In the genomic region with DNA sequence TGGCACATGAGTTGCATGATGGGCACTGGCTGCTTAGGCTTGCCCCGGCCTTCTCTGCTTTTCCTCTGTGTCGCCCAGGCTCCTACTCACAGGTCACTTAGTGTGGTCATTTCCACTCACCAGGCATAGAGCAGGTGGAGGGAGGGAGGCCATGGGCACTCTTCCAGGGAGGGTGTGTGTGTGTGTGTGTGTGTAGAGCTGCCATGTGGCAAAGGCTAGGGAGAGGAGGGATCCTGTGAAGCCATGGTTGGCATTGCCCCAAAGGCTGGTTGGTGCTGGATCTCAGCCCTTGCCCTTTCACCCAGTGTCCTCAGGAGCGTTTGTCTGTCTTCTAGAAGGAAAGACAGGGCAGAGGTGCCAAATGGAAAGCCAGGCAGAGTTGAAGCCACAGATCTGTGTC, we compare ENCODE assay signal across 7 mouse cellular contexts. TPM values are rescaled to one million over a fixed set of nuclear protein-coding genes. Genes with fewer than 3 reads are reported as not detected.
DNase-seq lines count a peak whose midpoint lies in the region.

No protein-coding gene starts in this region.

- intact Hi-C loops in left cerebral cortex, postnatal 14 days (cut with DNase I) = loop anchor here (5.0 kb wide), 1 partner anchor 80 kb away; no protein-coding TSS in a partner anchor

- DNase-seq in ovary, adult 18-20 months (ENCODE audit: low spot score) = peak; percentile 37
- DNase-seq in ovary, postnatal 10 days (ENCODE audit: low spot score) = no peak
- DNase-seq in cerebellum, postnatal 10 days = peak; percentile 93 to 94
- peak; percentile 95 to 96 for DNase-seq in kidney, adult 8-10 months
- DNase-seq in ovary, postnatal 14 days (ENCODE audit: low spot score) = peak; percentile 43
- no peak for DNase-seq in left cerebral cortex, postnatal 14 days (ENCODE audit: low spot score in 2 of 2)
- DNase-seq in natural killer cell, adult 2 months (ENCODE audit: low spot score in 2 of 2) = no peak

RNA-seq across cellular contexts. Expression of gene Mgll, which starts 7.8 kb away (rescaled TPM):
- 100 to 1,000 TPM; 152 to 153 TPM for total RNA-seq in left cerebral cortex, postnatal 14 days (2021)

Comparison
In these comparisons a context has a peak if more than half of its experiments do, and no peak if none do; other contexts are left out.
1. DNase-seq: peak in ovary, adult 18-20 months (single experiment), cerebellum, postnatal 10 days (2 of 2), kidney, adult 8-10 months (2 of 2) and ovary, postnatal 14 days (single experiment); none in ovary, postnatal 10 days (single experiment), left cerebral cortex, postnatal 14 days (0 of 2) and natural killer cell, adult 2 months (0 of 2).